Mouse (Mus musculus) megakaryocyte, embryonic 14.5 days (primary cell): ENCODE results near the gene U2af1. TPM values are rescaled to one million over a fixed set of nuclear protein-coding genes. Genes with fewer than 3 reads are reported as not detected.
"Not testable (repeated sequence)": the region's sequence is repeated elsewhere in the genome, so short reads cannot be mapped to it uniquely, and the experiment has no call there.

Source experiments
- H3K27me3 ChIP-seq: replicated peaks from 2 replicates; pipeline ENCODE3; 2012; ENCODE audit warnings: inconsistent platforms
- H3K36me3 ChIP-seq: replicated peaks from 2 replicates; pipeline ENCODE3; 2012; ENCODE audit warnings: low read length, inconsistent platforms, mixed read lengths
- H3K4me1 ChIP-seq: 2 replicates; pipeline ENCODE4 v1.6.1; 2012; ENCODE audit warnings: inconsistent platforms
- H3K4me3 ChIP-seq: replicated peaks from 2 replicates; pipeline ENCODE3; 2012; ENCODE audit warnings: moderate library complexity, mild to moderate bottlenecking, inconsistent platforms
- H3K9me3 ChIP-seq: 2 replicates; pipeline ENCODE4 v1.6.1; 2012; ENCODE audit warnings: inconsistent platforms
- FLI1 ChIP-seq: IDR thresholded peaks from 2 replicates; pipeline ENCODE4 v1.6.1; 2012; ENCODE audit warnings: low read length, inconsistent platforms, mixed read lengths
- GATA1 ChIP-seq: IDR thresholded peaks from 3 replicates; pipeline ENCODE4 v1.6.1; 2012; ENCODE audit warnings: mixed read lengths, low read length, inconsistent platforms, borderline replicate concordance
- polyA plus RNA-seq: library from polyadenylated mRNA; stranded (reverse); fragments of >175 nt; gene quantifications from 2 replicates; pipeline ENCODE4 v1.2.3, GENCODE M21; 2012; ENCODE audit warnings: low replicate concordance; ENCODE audit not compliant: insufficient read depth

The U2af1 gene
- polyA plus RNA-seq: 6.7 and 101 TPM in 2 replicates

DNA sequence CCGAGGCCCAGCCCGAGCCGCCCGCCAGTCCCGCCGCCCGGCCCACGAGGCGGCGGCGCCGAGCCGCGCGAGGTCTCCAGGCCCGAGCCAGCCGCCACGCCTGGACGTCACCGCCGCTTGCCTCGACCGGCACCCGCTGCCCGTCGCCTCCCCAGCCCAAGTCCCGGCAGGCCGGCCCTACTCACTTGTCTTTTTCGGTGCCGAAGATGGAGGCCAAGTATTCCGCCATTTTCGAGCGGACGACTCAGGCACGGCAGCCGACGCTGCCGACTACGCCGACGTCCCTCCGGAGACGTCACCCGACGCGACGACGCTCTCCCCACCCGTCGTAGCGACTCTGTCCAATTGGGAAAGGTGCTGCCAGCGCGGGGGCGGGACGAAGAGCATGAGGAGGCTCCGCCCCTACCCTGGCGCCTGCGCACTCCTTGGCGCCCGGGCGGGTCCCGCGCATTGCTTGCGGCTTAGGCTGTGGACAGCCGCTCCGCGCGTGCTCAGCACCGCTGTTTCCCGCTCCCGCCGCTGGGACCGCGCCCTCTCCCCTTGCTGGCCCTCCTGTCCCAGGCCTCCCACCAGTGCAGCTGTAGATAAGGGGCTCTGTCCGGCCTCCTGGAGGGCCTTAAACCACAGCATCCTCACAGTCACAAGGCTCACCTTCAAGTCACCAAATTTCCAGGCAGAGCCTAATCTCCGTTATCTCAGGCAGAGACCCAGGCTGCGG is at the start of gene U2af1:
TSS of gene U2af1 (minus strand) at position 425 of the 718 bp plus-strand sequence.
- Histone ChIP-seq H3K36me3 (peaks cover 25% of the 10 kb centered on the region), H3K27me3 (no peaks in the 10 kb centered on the region), H3K4me1 (peaks cover 40% of the 10 kb centered on the region), H3K4me3 (peak within 1 kb of the TSS; percentile 98), H3K9me3 (no peaks in the 10 kb centered on the region)
- TF ChIP-seq GATA1 (no peak), FLI1 (no peak)

GRCm38 (mm10) chr17:31705271-31706020 is 46.8 kb upstream of the U2af1 start:
- H3K27me3 ChIP-seq: peaks cover 47% of the 10 kb centered on the region
- peak overlapping the region; percentile 4 for H3K4me3 ChIP-seq
- H3K4me1 ChIP-seq: no peaks in the 10 kb centered on the region; the same call in 1 of the 2 replicates
- H3K9me3 ChIP-seq: no peaks in the 10 kb centered on the region
- no peaks in the 10 kb centered on the region for H3K36me3 ChIP-seq
- no peak for TF ChIP-seq GATA1
- TF ChIP-seq FLI1: no peak

- Histone ChIP-seq H3K9me3 (no peaks in the 10 kb centered on the region), H3K27me3 (peaks cover 55% of the 10 kb centered on the region), H3K36me3 (no peaks in the 10 kb centered on the region), H3K4me3 (no peak overlapping the region), H3K4me1 (no peaks in the 10 kb centered on the region)
- TF ChIP-seq FLI1 (no peak), GATA1 (no peak)
Measured at GRCm38 (mm10) chr17:31703276-31703980, 44.7 kb upstream of the U2af1 start.

DNA sequence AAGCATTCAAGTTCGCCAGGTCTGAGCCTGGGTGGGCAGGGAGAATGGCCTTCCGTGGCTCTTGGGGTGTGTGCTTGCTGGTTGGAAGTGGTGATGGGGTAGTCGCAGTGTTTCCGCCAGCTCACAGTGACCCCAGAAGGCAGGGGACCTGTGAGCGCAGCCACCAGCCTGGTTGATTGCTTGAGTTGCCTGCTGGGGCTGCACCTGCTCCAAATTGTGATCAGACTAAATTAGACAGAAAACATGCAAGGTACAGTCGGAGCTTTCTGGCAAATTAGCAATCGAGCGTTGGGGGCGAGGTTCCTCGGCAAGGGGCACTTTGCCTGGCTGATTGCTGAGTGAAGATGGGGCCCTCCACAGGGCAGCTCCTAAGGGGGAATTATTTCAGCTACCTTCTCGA is 39.7 kb upstream of the U2af1 start:
- H3K4me3 ChIP-seq: no peak overlapping the region
- peaks cover 50% of the 10 kb centered on the region for H3K27me3 ChIP-seq
- H3K4me1 ChIP-seq: peaks cover 9% of the 10 kb centered on the region
- H3K9me3 ChIP-seq: peaks cover 5% of the 10 kb centered on the region; the same call in 1 of the 2 replicates
- no peaks in the 10 kb centered on the region for H3K36me3 ChIP-seq
- TF ChIP-seq GATA1 (no peak), FLI1 (no peak)

DNA sequence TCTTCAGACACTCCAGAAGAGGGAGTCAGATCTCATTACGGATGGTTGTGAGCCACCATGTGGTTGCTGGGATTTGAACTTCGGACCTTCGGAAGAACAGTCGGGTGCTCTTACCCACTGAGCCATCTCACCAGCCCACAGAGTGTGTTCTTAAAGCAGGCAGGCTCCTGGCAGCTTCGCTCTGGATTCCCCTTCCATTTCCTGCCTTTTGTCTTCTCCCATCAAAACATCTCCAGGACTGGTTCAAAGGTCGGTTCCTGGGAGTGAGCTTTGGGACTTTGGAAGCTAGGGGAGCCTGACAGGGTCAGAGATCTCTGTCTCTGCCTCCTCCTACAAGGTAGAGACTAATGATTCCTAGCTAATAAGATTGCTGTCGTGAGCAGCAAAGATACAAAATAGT is 36.7 kb upstream of the U2af1 start:
- Histone ChIP-seq H3K4me1 (peaks cover 16% of the 10 kb centered on the region), H3K27me3 (peaks cover 64% of the 10 kb centered on the region)
- not testable (repeated sequence) for H3K4me3 ChIP-seq, H3K9me3 ChIP-seq, H3K36me3 ChIP-seq

- H3K27me3 ChIP-seq: peaks cover 63% of the 10 kb centered on the region
- peaks cover 5% of the 10 kb centered on the region; the same call in 1 of the 2 replicates for H3K9me3 ChIP-seq
- no peak for TF ChIP-seq GATA1
- no peak for TF ChIP-seq FLI1
- H3K36me3 ChIP-seq: no peaks in the 10 kb centered on the region
- no peak overlapping the region for H3K4me3 ChIP-seq
- H3K4me1 ChIP-seq: peaks cover 16% of the 10 kb centered on the region
Measured at GRCm38 (mm10) chr17:31694949-31695348, 36.3 kb upstream of the U2af1 start.

- no peak overlapping the region for H3K4me3 ChIP-seq
- no peaks in the 10 kb centered on the region for H3K36me3 ChIP-seq
- peaks cover 16% of the 10 kb centered on the region for H3K4me1 ChIP-seq
- peaks cover 65% of the 10 kb centered on the region for H3K27me3 ChIP-seq
- peaks cover 5% of the 10 kb centered on the region; the same call in 1 of the 2 replicates for H3K9me3 ChIP-seq
- TF ChIP-seq FLI1 (no peak), GATA1 (no peak)
Measured at GRCm38 (mm10) chr17:31694023-31694376, 35.3 kb upstream of the U2af1 start.

- Histone ChIP-seq H3K4me1 (peaks cover 16% of the 10 kb centered on the region), H3K9me3 (peaks cover 5% of the 10 kb centered on the region; the same call in 1 of the 2 replicates), H3K27me3 (peaks cover 65% of the 10 kb centered on the region), H3K4me3 (peak overlapping the region; percentile 81), H3K36me3 (no peaks in the 10 kb centered on the region)
- TF ChIP-seq GATA1: no peak
- TF ChIP-seq FLI1: no peak
Measured at GRCm38 (mm10) chr17:31693330-31694022, 34.8 kb upstream of the U2af1 start.

DNA sequence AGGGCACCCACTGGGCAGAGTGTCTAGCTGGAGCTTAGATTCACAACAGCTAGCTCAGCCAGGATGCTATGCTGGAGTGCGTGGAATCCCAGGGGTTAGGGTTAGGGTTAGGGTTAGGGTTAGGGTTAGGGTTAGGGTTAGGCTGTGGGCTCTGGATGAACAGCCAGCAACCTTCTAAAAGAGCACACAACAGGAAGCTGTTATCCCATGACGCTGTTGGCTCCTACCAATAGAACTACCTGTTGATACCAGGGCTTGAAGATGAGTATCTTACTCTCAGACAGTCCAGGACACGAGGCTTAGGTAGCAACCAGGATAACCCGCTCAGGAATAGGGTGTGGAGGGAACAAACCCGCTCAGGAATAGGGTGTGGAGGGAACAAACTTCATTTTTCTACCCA is 34.2 kb upstream of the U2af1 start:
- H3K4me1 ChIP-seq: peaks cover 16% of the 10 kb centered on the region
- peaks cover 5% of the 10 kb centered on the region; the same call in 1 of the 2 replicates for H3K9me3 ChIP-seq
- TF ChIP-seq FLI1: no peak
- no peak for TF ChIP-seq GATA1
- H3K36me3 ChIP-seq: no peaks in the 10 kb centered on the region
- no peak overlapping the region for H3K4me3 ChIP-seq
- peaks cover 65% of the 10 kb centered on the region for H3K27me3 ChIP-seq
